Mouse (Mus musculus) E14TG2a.4 (cell line): ENCODE measurements around the gene Sh3d19.

Experiments
- CTCF ChIP-seq: conservative IDR thresholded peaks from 2 replicates; pipeline ENCODE4 v1.5.1; 2014; ENCODE audit warnings: low read length
- NANOG ChIP-seq: IDR thresholded peaks from 2 replicates; pipeline ENCODE4 v1.6.1; 2014; ENCODE audit warnings: borderline replicate concordance, low read length, mixed read lengths
- POU5F1 ChIP-seq: IDR thresholded peaks from 2 replicates; pipeline ENCODE4 v1.6.1; 2014; ENCODE audit warnings: low read length, borderline replicate concordance

DNA sequence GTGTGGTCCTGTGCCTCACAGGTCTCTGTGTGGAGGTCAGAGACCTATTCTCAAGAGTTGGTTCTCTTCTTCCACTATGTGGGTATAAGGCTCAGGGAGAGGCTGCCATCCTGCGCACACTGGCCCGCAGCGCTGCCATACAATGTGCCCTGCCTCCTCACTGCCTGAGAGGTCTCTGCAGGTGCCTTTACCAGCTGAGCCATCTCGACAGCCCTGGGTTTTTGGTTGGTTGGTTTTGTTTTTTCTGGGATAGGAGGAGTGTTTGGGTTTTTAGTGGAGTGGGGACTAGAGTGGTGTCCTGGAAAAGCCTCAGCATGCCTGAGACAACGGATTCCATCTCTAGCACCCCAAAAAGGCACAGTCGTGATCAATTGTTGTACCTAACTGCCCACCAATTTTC, 172.4 kb downstream of the Sh3d19 start:
- TF ChIP-seq CTCF: no peak
- TF ChIP-seq POU5F1: no peak
- no peak for TF ChIP-seq NANOG
